Mouse (Mus musculus): ENCODE measurements around the gene Olfr548-ps1. TPM values are rescaled to one million over a fixed set of nuclear protein-coding genes. Genes with fewer than 3 reads are reported as not detected.

Olfr548-ps1 gene
- total RNA-seq, 1 experiment from 2014 or later = not detected

GRCm38 (mm10) chr7:102566219-102566618 lies 25.5 kb downstream of the Olfr548-ps1 start:
- ATAC-seq (replicated peaks; ENCODE audit: insufficient number of reproducible peaks, low FRiP score, low TSS enrichment, poor library complexity, severe bottlenecking) = no peak

GRCm38 (mm10) chr7:102571142-102571541 lies 30.4 kb downstream of the Olfr548-ps1 start, which contains the start of gene Olfr550:
Gene Olfr550 (plus strand): TSS chr7:102571442.
- ATAC-seq (replicated peaks; ENCODE audit: insufficient number of reproducible peaks, low FRiP score, low TSS enrichment, poor library complexity, severe bottlenecking) = no peak

DNA sequence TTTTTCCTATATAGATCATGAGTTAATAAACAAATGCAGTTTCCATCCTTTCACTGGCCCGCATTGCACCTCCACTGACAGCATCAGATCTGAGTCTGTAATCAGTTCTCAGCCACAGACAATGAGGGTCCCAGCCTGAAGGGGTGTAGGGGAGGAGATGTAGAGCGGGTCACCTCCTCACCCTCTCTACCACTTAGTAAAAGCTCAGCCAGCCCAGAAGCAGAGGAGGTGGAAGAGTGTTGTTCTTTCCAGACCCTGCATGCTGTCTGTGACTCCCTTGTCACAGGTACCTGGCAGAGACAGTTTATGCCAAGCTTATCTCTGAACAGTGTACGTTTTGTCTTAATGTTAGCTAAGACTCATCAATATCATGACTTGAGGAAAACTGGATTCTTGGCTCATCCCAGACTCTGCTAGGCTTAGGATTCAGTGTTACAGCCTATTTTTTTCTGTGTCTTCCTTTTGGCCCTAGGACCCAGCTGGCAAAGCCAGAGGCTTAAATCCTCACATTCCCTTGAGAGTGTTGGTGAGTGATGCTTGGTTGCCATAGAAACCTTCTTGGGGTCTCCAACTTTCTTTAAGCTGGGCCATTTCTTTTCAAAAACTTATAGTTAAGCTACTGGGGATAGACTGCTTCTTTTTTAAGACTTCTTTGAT lies 32.6 kb downstream of the Olfr548-ps1 start:
- ATAC-seq (replicated peaks; ENCODE audit: insufficient number of reproducible peaks, low FRiP score, low TSS enrichment, poor library complexity, severe bottlenecking) = no peak

DNA sequence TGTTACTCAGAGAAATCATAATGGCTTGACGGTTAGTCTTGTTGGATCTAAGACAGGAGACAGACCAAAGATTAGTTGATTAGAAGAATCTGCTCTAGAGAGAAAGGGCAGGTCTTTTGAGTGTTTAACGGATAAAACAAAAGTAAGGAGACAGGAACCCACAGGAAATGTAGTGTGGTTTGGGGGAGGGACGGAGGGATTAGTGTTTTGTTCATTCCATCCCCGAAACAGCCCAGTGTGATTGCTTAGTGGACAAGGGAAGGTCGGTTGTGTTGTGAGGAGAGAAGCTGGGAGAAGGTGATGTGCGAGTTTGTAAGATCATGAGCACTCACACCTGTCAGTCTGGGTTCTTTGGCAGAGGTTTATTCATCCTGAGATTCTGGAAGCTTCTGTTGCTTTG lies 35.3 kb downstream of the Olfr548-ps1 start:
- ATAC-seq (replicated peaks; ENCODE audit: insufficient number of reproducible peaks, low FRiP score, low TSS enrichment, poor library complexity, severe bottlenecking) = no peak

GRCm38 (mm10) chr7:102591786-102592185 lies 51.1 kb downstream of the Olfr548-ps1 start, which contains the start of gene Olfr551:
Gene Olfr551 (minus strand): TSS chr7:102591886.
- ATAC-seq (replicated peaks; ENCODE audit: insufficient number of reproducible peaks, low FRiP score, low TSS enrichment, poor library complexity, severe bottlenecking) = no peak

Other genes starting within 250 kb of the Olfr548-ps1 start
- 39.1 to 107 TPM (median 51.1 TPM) in 3 replicates for gene Rrm1, start 99.2 kb upstream of the Olfr548-ps1 start, total RNA-seq (2017)
- gene Olfr543, start 59.2 kb upstream of the Olfr548-ps1 start, total RNA-seq (2017) = not detected in 3 replicates
- not detected in 3 replicates for gene Olfr544, start 52.6 kb upstream of the Olfr548-ps1 start, total RNA-seq (2017)
- gene Olfr545, start 41.3 kb upstream of the Olfr548-ps1 start, total RNA-seq (2017) = not detected in 3 replicates
- gene Olfr547, start 6.1 kb upstream of the Olfr548-ps1 start, total RNA-seq (2017) = not detected in 3 replicates
- not detected in 3 replicates for gene Olfr549, start 9.0 kb downstream of the Olfr548-ps1 start, total RNA-seq (2017)
- 35.2 to 57.9 TPM (median 45.9 TPM) in 3 replicates for gene Trim21, start 24.6 kb downstream of the Olfr548-ps1 start, total RNA-seq (2017)
- gene Olfr550, start 30.5 kb downstream of the Olfr548-ps1 start, total RNA-seq (2017) = not detected in 3 replicates
- gene Olfr551, start 51.0 kb downstream of the Olfr548-ps1 start, total RNA-seq (2017) = 0.76 TPM in 1 of 3 replicates, not detected in the others
- gene Olfr552, start 56.9 kb downstream of the Olfr548-ps1 start, total RNA-seq (2017) = not detected in 3 replicates
- gene Olfr553, start 77.3 kb downstream of the Olfr548-ps1 start, total RNA-seq (2017) = 0.43 TPM in 1 of 3 replicates, not detected in the others
- not detected in 3 replicates for gene Olfr554, start 97.5 kb downstream of the Olfr548-ps1 start, total RNA-seq (2017)
- not detected in 3 replicates for gene Olfr555, start 117.9 kb downstream of the Olfr548-ps1 start, total RNA-seq (2017)
- not detected in 3 replicates for gene Olfr556, start 124.0 kb downstream of the Olfr548-ps1 start, total RNA-seq (2017)
- 4.6 to 15.2 TPM (median 9.5 TPM) in 3 replicates for gene Trim68, start 146.4 kb downstream of the Olfr548-ps1 start, total RNA-seq (2017)
- gene Olfr557, start 155.0 kb downstream of the Olfr548-ps1 start, total RNA-seq (2017) = not detected in 3 replicates
- not detected in 3 replicates for gene Olfr558, start 161.3 kb downstream of the Olfr548-ps1 start, total RNA-seq (2017)
- gene Olfr33, start 178.2 kb downstream of the Olfr548-ps1 start, total RNA-seq (2017) = not detected in 3 replicates
- not detected in 3 replicates for gene Olfr559, start 186.6 kb downstream of the Olfr548-ps1 start, total RNA-seq (2017)
- not detected in 3 replicates for gene Olfr560, start 218.5 kb downstream of the Olfr548-ps1 start, total RNA-seq (2017)
- gene Olfr78, start 218.6 kb downstream of the Olfr548-ps1 start, total RNA-seq (2017) = not detected in 3 replicates
- gene Olfr561, start 230.3 kb downstream of the Olfr548-ps1 start, total RNA-seq (2017) = not detected in 3 replicates

Measured in monocyte, adult 5-6 weeks (primary cell).